Mouse (Mus musculus): ENCODE data around the gene Snx5.

GRCm38 (mm10) chr2:144272088-144272487, 1.4 kb upstream of the Snx5 start:
- TF ChIP-seq POLR2A (IDR thresholded peaks at IDR 0.05; ENCODE audit: control insufficient read depth in 1 of 2, insufficient read depth in 1 of 2, low read depth in 1 of 2, low read length in 2 of 2, poor library complexity in 1 of 2) (no peak), E2F4 (IDR thresholded peaks at IDR 0.05; ENCODE audit: borderline replicate concordance, low read depth, low read length) (no peak), CTCF (IDR thresholded peaks at IDR 0.05 in 2 of 3, conservative IDR thresholded peaks at IDR 0.05 in 1 of 3; ENCODE audit: control insufficient read depth in 1 of 3, insufficient read depth in 1 of 3, low read depth in 2 of 3, low read length in 3 of 3, poor library complexity in 1 of 3, severe bottlenecking in 1 of 3) (no peak), CHD2 (IDR thresholded peaks at IDR 0.05; ENCODE audit: low read length) (no peak), HCFC1 (IDR thresholded peaks at IDR 0.05; ENCODE audit: low read depth, low read length) (no peak), GATA1 (IDR thresholded peaks at IDR 0.05; ENCODE audit: low read depth, low read length) (no peak), ZC3H11A (IDR thresholded peaks at IDR 0.05; ENCODE audit: low read depth, low read length) (no peak), MYC (IDR thresholded peaks at IDR 0.05; ENCODE audit: low read depth, low read length) (no peak; the same call in 1 of the 2 replicates), POLR2AphosphoS2 (IDR thresholded peaks at IDR 0.05; ENCODE audit: low read length) (no peak), ZMIZ1 (IDR thresholded peaks at IDR 0.05; ENCODE audit: low read depth, low read length) (no peak)
